Mouse (Mus musculus) adrenal gland, adult (tissue): ENCODE results near the gene Fryl.

Experiments used
- DNase-seq, 2 experiments: peaks; one replicate each; pipeline ENCODE4 v3.0.0; 2022 to 2023; ENCODE audit warnings: low spot score in 1 of 2; ENCODE audit not compliant: inconsistent age in 2 of 2

Gene Fryl

DNA sequence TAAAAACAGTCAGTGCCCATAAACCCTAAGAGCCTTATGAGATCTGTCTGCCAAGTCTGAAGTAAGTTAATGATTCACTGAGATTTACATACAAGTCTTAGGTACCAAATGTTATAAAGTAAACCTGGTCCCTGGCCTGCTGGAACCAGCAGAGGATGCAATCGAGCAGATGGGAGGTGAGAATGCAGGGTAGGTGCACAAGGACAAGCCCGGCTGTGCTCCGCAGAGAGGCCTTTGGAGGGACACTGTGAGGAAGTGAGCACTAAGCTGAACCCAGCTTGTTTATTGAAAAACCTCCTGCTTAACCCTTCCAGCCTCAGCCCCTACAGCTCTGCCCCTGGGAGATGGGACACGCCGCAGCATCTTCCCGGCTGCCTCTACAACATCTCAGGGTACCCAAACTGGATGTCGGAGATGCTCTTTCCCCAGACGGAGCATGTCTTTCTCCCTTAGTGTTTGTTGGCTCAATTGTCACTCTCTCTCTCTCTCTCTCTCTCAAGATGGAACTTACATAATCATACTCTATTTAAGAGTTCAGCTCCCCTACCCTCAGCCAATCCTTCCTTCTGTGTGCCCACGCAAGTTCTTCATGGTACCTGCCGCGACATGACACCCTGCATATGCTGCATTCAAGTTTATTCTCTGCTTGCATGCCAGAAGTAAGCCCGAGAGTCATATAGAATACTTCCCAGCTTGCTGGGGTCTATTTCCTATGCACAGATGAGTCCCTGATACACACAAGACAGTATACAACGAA, 136.3 kb downstream of the Fryl start:
- DNase-seq = no peak

DNA sequence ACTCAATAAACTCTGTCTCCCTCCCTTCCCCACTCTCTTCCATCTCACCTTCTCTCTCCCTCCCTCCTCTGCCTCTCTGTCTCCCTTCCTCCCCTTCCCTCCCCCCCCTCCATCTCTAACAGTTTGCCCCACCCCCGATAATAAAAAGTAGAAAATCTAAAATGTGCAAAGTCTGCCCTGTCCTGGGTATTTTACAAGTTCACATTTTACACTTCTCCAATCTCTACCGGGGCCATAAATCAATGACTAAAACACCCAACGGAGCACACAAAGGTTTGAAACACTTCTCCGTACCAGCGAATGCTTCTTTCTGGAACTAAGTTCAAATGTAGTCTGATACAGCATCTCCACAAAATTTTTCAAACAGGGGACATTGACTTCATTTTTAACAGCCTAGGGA, 136.9 kb downstream of the Fryl start:
- DNase-seq = no peak

DNA sequence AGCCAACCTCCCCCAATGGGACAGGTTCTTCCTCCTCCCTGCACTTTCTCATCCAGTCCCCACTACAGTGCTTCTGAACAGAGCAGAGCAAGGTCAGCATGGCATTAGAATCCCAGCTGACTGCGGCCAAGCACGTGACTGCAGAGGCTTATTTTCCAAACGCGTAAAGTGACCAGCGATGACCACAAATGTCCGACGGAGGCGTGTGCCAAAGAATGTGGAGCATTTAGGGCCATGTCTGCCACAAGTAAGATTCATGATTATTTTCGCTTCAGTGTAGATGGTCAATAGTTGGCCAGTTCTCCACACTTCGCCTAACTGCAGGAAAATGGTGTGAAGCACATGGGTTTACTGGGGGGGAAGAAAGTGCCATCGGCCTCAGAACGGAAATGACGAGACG, 137.6 kb downstream of the Fryl start:
- no peak for DNase-seq

DNA sequence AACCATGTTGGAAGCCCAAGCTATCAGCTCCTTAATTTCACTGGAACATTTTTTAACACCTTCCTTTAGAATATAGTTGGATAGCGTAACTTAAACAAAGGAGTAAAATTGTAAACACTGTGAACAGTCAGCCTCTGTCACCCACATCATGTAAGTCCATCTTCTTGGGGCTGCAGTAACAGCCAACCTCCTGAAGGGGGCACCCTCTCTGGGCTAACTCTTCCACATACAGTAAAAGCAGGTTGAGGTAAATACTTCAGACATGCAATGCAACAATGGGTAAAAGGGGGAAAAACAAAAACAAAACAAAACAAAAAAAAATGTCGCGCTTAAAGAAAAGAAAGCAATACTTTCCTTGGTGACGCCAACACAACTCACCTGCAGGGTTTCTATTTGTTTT, 141.5 kb downstream of the Fryl start:
- no peak for DNase-seq

DNA sequence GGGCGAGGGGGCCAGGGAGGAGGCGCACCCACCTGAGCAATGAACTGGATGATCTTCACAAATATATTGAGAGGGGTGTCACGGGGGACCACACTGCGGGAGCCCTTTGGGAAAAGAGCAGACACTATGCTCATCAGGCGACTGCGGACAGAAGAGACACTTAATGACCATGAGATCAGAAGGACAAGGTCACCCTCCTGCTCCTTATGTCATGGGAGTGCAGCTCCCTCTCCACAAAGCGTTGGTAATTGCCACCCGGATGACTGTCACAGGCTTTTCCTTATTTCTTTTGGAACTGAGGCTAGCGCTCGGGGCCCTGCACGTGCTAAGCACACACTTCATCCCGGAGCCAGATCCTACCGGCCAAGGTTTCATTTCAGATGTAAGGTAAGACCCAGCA, 144.1 kb downstream of the Fryl start:
- peak; percentile 46 to 72 for DNase-seq

DNA sequence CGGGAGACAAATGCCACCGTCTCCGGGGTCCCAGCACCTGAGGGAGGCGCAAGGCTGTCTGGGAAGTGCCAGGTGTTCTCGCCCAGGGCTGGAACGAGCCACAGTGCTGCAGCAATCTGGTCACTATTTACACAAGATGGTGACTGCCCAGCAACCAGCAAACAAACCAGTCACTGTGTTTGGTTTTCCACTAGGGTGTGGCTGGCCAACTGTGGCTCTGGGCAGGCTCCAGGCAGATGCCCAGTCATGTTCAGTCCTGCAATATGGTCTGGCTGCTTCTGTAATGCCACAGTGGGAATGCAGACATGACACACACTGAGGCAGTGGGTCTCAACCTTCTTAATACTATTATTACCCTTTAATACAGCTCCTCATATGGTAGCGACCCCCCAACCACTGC, 152.8 kb downstream of the Fryl start:
- DNase-seq = no peak

DNA sequence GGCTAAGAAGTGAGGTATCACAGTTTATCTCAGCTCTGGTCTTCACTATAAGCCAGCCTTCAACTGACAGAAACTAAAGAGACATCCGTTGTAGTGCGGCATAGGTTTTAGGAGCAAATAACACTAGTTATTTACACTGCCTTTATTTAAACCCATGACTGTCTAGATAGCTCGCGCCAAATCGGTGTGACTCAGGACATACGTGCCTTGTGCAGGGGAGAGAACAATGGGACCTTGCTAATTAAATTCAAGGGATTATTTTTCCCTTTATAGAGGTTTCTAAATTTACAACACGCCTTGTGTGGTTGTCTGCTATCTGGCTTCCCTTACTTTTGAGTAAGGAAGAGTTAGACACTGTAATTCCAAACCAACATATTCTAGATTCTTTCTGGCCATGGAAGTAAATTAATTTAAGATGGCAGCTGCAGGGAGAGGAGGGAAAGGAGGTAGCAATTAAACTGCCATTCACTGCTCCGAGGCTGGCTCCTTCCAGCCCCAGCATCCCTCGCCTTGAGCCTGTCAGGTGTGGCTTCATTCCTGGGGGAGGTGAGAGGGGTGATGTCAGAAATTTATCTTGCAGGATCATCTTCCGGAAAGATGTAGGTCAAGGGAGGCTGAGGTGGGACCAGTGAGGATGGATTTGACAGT, 154.0 kb downstream of the Fryl start:
- DNase-seq = no peak

DNA sequence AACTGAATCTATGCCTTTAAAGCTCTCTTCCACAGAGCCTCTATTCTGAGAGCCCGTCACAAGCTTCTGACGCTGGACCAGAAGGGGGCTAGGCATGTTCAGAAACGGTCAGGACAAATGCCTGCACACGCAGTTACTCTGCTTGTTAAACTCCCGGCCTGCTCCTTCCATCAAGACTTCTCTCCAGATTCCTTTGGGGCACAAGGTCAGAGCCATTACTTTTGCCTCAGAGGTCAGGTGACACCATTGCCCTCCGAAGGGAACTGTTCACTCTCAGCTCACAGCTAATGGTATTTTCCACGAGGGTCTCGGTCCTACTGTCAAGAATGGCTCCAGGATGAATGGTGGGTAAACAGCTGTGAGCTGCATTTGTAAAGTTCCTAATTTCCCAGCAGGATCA, 164.2 kb downstream of the Fryl start:
- DNase-seq = no peak

DNA sequence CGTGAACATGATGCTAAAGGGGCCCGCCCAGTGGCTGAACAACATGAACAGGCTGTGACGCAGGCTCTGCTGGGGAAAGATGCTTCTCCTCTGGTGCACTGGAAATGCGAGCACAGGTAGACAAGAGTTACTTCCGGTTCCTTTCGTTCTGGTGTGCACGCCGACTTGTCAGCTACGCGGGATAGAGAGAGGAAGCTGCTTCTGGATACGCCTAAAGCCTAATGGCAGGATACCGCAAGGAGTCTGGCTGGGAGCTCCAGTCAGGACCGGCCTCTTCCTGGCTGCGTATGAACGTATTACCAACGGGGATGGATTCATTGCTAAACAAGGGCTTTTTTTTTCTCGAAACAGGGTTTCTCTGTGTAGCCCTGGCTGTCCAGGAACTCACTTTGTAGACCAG, 167.3 kb downstream of the Fryl start:
- no peak for DNase-seq

DNA sequence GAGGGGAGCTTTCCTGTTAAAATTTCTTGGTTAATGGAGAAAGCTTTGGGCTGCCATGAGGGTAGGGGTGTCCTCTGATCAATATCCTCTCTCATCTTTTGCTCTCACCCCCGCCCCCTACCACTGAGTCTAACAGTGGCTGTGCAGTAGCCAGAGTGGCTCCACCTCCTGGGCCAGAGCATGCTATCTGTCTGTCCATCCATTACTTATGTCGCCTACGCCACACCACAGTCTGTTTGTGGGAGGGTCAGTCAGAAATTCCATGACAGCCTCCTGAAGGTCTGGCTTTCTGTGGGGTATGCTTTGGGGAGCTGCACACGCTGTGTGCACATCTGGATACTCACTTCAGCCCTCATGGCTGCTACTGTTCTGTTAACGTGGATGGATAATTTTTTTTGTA, 174.9 kb downstream of the Fryl start:
- DNase-seq = no peak

DNA sequence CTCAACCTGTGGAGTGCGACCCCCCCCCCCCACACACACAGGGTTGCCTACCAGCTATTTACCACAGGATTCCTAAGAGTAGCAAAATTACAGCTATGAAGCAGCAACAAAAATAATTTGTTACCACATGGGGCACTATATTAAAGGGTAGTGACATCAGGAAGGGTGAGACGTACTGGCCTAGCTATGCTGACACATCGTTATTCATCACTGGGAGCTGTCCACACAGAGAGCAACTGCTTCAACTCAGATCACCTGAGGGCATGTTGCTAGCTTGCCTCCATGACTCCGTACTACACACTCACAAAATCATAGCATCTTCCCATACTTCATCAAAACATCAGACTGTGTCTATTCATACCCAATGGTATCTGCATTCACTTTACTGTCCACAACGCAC, 176.6 kb downstream of the Fryl start:
- DNase-seq = no peak

DNA sequence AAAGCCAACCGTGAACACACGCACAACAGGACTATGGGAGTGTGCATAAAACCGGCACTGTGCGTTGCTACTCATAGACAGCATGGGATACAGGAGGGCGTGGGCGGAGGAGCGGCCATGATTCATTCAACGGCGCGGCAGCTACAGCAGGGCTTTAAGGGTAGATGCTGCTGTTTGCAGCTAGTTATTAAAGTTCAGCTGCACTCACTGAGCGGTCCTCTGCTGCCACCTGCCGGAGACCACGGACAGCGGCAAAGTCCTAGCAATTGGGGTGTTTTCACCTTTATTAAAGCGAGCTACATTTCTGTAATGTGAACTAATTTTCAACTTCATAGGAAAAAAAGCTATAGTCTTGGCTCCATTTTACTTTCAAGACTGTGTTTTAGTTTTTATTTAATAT, 185.1 kb downstream of the Fryl start:
- DNase-seq = peak; percentile 76 to 90

DNA sequence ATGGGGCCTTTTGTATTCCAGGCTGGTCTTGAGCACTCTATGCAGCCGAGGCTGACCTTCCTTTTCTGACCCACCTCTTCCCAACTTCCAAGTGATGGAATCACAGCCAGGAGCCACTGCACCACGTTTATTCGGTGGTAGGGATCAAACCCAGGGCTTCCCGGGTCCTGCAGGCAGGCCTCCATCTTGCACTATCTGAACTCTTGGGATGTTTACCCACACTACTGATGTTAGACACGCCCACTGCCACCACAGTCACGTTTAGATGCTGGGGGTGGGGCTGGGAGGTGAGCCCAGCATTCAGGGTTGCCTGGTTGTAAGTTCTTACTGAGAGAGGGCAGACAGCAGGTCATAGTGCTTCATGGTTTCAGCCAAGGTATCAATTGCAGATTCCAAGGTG, 189.5 kb downstream of the Fryl start:
- DNase-seq = no peak

DNA sequence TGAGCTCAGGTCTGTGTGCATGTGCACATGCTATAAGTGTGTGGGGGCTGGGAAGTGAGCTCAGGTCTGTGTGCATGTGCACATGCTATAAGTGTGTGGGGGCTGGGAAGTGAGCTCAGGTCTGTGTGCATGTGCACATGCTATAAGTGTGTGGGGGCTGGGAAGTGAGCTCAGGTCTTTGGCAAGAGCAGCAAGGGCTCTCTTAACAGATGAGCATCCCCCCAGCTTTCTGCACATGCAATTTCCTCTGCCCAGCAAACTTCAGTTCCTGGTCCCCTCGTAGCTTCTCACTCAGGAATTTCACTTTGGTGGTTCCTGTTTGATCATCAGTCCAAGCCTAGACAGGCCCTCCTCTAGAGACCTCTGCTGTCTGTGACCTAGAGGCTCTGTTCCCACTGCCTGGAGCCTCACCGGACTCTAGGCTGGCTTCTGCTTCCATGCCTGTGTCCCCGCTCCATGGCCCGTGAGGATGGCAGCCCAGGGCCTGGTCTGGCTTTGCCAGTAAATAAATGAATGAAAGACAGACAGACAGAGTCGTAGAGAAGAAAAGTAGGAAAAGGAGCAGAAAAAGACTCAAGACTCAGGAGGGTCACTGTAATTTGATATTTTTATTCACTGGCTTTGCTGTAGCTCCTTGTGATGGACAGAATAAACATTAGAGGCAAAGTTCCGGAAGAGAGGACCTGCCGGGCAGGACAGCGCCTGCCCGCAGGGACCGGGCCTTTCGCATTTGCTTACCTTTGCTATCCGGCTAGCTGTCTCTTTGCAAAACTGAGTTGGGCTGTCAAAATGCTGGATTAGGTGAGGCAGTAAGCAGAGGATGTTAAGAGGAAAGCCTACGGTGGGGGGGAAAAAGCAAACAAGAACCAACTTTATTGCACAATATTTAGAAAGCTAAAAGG, 192.4 kb downstream of the Fryl start:
- no peak for DNase-seq

DNA sequence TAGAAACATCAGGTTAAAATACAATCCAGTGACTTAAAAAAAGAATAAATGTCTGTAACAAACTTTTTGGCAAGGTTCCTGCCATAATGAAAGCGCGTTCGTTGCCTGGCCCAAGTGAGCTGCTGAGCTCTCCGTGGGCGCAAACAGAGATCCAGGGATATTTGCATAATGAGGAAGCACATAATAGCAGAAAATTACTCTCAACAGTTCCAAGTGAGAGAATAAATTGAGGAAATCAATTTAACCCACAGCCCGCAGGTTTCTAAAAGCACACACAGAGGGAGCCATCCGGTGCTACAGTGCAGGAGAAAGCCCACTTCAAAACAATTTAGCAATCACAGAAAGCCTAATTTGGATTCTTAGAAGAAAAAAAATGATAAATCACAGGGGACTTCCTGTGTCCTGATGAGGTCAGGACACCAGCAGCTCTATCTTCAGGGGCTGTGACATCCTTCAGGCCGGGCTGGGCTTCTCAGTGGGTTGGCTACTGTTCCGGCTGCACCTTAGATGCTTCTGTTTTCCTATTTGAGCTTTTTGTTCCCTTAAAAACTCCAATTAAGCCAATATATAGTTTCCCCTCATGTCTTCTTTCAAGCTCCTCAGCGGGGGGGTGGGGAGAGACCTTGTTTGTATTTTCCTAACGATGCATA, 194.8 kb downstream of the Fryl start:
- DNase-seq = no peak

DNA sequence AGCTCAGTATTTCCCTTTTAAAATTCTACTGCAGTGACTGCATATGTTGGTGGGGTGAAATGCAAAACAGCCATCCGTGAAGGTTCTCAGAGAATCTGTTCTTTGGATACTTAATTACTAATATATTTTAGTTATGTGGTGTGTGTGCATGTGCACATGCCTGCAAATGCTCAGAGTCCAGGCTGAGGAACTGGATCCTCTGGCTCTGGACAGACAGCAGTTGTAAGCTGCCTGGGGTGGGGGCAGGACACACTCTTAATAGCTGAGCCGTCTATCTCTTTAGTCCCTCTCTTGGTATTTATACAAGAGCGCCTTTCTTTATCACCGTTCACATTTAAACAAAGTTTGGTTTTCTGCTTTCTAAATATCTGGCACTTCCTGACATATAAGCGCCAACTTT, 199.5 kb downstream of the Fryl start:
- no peak for DNase-seq

DNA sequence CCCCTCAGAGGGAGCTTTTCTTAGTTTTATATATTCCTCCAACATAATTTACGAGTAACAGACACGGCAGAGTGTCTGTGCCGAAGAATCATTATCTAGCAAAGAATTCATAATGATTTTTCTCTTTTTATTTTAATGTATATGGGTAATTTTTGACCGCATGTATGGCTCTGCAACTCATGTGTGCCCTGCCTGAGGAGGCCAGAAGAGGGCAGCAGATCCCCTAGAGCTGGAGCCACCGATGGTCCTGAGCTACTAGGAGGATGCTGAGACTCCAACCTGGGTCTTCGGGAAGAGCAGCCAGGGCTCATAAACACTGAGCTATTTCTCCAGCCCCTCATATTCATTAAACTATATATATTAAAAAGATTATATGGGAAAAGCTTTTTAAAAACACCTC, 200.0 kb downstream of the Fryl start:
- DNase-seq = no peak

DNA sequence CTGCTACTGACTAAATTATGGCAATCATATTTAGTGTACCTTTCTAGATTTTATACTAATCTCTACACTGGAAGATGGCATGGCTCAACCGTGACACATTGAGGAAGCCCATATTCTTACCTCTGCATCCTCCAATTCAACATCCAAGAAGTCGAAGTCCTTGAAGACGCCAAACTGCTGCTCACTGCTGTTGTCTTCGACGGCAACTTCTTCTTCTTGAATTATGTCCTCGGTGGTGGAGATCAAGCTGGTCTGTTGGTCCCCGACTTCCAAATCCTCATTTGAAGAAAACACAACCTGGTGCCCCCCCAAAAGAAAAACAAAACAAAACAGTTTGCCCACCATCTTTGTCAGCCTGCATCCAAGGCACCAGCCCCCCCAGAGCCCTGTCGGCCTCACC, 202.5 kb downstream of the Fryl start:
- DNase-seq = no peak

DNA sequence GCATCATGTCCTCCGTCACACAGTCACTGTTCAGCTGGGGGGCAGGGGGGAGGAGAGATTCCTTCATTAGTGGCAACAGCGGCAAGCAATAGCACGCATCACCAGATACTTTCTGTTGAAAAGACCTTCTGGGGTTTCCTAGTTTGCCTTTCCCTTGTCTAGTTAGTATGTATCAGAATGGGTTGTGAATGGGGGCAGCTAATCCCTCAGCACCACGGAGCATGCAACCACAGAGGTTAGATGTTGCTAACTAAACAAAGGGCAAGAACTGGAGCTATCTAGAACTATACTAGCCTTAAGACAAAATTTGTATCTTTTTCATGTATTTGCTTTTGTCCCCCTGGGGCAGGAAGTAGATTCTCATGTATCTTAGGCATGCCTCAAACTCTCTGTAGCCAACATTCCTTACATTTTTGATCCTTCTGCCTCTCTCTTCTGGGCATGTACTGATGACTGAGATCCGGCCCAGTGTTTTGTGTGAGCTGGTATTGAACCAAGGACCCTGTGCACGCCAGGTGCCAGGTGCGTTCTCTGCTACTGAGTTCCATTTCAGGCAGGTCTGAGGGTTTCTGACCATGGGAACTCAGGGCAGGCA, 208.7 kb downstream of the Fryl start:
- DNase-seq = no peak

DNA sequence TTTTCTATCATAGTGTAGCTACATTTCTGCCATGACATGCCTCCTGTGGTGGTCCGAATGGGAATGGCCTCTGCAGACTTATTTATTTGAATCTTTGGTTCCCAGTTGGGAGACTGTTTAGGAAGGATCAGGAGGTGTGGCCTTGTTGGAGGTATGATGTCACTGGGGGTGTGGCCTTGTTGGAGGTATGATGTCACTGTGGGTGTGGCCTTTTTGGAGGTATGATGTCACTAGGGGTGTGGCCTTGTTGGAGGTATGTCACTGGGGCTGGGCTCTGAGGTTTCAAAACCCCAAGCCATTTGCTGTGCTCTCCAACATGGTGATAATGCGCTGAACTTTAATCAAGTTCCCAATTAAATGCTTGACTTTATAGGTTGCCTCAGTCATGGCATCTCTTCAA, 212.4 kb downstream of the Fryl start:
- DNase-seq = no peak

DNA sequence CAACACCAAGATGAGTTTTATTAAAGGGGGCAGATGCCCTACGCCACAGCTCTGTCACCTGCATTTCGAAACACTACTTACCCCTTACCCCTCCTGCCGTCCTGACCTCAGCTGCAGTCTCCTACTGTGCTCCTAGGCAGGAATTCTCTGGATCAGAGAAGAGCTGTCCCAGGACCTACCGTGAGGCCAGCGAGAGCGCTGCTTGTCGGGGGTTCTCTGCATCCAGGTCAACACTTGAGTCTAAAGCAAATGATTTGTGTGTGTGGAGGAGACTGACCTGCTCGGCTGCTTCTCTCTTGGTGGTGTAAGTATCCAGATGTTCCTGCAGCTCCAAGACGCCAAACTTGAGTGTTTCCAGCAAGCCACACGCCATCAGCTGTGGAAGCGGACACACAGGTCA, 223.9 kb downstream of the Fryl start:
- DNase-seq = no peak
